Mouse (Mus musculus) mouse embryonic stem cell (cell line): ENCODE measurements around the gene Nat14.

ENCODE experiments used
- in situ Hi-C, 2 experiments: fragments of 300-500 bp; cut with MboI; formaldehyde crosslinking; loops; 1 replicate in 1 of 2; 3 replicates in 1 of 2; pipeline ENCODE4 v1.14.3; 2019 to 2020; ENCODE audit warnings: low sequenced_read_pairs in 2 of 2, low pct_unique_long_range_greater_than_20kb in 1 of 2, mixed read lengths in 1 of 2; ENCODE audit not compliant: unreplicated experiment in 1 of 2

The Nat14 gene

GRCm38 (mm10) chr7:4937392-4937791 lies 15.6 kb downstream of the Nat14 start:
- in situ Hi-C loops: no loop called here

DNA sequence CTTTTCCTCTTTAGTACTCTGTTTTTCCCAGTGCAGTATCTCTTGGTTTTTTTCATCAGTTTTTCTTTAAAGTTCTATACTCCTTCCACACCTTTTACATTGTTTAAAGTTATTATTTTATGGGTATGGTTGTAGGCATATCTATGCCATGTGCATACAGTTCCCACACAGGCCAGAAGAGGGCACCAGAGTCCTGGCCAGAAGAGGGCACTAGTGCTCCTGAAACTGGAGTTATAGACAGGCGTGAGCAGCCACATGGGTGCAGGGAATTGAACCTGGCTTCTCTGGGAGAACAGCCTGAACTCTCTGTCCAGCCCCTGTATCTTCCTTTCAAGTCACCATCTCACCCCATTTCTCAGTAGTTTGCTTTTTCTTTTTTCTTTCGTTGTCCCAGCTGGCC lies 16.6 kb downstream of the Nat14 start:
- in situ Hi-C loops: no loop called here

- in situ Hi-C loops: loop anchor here (5.0 to 10.0 kb wide), 3 partner anchors 37 to 385 kb away; no protein-coding TSS in a partner anchor
Measured at GRCm38 (mm10) chr7:4940068-4940479, 18.2 kb downstream of the Nat14 start.

GRCm38 (mm10) chr7:4942673-4943072 lies 20.8 kb downstream of the Nat14 start:
- in situ Hi-C loops: loop anchor here (5.0 to 10.0 kb wide), 3 partner anchors 35 to 388 kb away; no protein-coding TSS in a partner anchor

- in situ Hi-C loops: loop anchor here (5.0 to 10.0 kb wide), 3 partner anchors 34 to 389 kb away; no protein-coding TSS in a partner anchor
Measured at GRCm38 (mm10) chr7:4943223-4943815, 21.5 kb downstream of the Nat14 start.

DNA sequence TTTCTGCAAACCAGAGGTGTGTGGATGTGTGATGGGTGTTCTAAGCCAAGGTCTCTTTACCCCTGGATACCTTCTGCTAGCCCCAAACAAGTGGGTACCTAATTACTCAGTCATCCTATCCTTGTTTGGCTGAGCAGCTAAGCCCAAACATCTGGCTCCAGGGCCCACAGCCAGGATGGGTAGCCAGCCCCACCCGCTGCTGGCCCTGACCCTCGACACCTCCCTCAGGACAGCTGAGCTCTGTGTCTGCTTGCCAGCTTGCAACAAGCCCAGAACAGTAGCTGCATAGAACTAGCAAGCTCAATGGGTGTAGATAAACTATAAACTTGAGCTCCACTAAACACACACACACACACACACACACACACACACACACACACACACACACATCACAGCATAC lies 26.0 kb downstream of the Nat14 start:
- in situ Hi-C loops: loop anchor here in 1 of 2 experiments (10.0 kb wide), 1 partner anchor 393 kb away; no protein-coding TSS in a partner anchor

- in situ Hi-C loops: loop anchor here in 1 of 2 experiments (10.0 kb wide), 1 partner anchor 394 kb away; no protein-coding TSS in a partner anchor
Measured at GRCm38 (mm10) chr7:4948386-4948785, 26.6 kb downstream of the Nat14 start.

- in situ Hi-C loops: no loop called here
Measured at GRCm38 (mm10) chr7:4950561-4951342, 28.9 kb downstream of the Nat14 start.

- in situ Hi-C loops: no loop called here
Measured at GRCm38 (mm10) chr7:4953815-4954445, 32.1 kb downstream of the Nat14 start.

- in situ Hi-C loops: no loop called here
Measured at GRCm38 (mm10) chr7:4957361-4957760, 35.5 kb downstream of the Nat14 start.

GRCm38 (mm10) chr7:4963527-4963926 lies 41.7 kb downstream of the Nat14 start:
- in situ Hi-C loops: no loop called here

- in situ Hi-C loops: no loop called here
Measured at GRCm38 (mm10) chr7:4964272-4964671, 42.4 kb downstream of the Nat14 start, which contains the start of gene Sbk2. Gene Sbk2 (minus strand): TSS chr7:4964406.

DNA sequence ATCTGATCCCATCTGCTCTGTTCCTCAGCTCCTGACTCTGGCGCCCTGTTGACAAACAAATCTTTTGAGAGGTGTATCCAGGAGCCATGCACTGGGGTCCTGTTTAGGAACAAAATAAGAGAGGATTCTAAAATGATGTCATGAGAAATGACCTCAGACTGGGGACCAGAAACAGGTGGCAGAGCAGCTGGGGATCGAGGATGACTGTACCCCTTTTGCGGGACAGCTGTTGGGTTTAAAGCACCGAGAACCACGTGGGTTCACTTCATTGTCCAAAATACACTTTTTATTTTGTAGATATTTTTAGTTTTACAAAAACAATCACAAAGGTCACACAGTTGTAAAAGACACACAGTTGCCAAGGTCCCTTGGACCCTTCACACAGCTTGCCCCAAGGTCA lies 43.2 kb downstream of the Nat14 start:
- in situ Hi-C loops: no loop called here

- in situ Hi-C loops: no loop called here
Measured at GRCm38 (mm10) chr7:4971068-4971467, 49.2 kb downstream of the Nat14 start, which contains the start of gene Sbk3. Gene Sbk3 (minus strand): TSS chr7:4971168.

DNA sequence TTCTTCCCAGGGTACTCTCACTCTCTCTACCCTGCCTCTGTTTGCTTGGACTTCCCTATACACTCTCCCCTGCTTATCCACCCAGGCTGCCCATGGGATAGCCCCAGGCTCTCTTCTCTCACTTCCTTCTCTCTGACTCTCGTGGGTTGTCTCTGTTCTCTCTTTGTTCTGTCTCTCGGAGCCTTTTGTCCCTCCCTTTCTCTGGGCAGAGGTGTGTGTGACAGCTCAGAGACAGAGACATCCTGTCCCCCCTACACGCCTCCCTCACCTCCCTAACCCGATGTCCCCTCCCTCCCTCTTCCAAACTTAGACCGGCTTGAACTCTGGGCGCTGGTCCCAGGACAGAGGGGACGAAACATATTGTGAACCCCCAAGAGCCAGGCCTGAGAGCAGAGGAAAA lies 49.9 kb downstream of the Nat14 start:
- in situ Hi-C loops: no loop called here

GRCm38 (mm10) chr7:4972321-4973047 lies 50.7 kb downstream of the Nat14 start:
- in situ Hi-C loops: no loop called here
